Mouse (Mus musculus): ENCODE measurements at regions not wholly inside any gene's neighbourhood (a gene's known extent, or its start where the extent isn't known, plus 50 kb on each side); places are given as distances from the start of the nearest gene placed in this dataset.

DNA sequence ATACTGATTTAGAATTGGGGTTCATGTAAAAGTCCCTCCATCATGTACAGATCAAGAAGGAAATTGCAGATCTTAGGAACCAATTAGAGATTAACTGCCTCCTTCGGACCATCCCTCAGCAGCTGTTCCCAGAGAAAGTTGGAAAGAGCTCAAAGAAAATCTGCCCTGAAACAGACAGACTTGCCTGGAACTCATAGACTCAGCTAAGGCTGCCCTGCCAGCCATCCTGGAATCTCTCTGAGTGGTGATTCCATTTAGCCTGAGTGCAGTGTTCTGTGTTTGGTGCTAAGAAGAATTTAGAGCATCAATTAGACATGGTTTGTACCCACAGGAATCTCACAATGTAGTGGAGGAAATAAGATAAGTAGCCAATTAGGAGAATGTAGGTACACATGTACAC is 594.5 kb upstream of the Megf9 start:
- no peak for TF ChIP-seq CTCF (IDR thresholded peaks at IDR 0.05; ENCODE audit: control insufficient read depth, insufficient read depth, low read length)
- no peak for TF ChIP-seq POLR2A (IDR thresholded peaks at IDR 0.05; ENCODE audit: borderline replicate concordance, control insufficient read depth, low read depth, low read length)

Measured in bone marrow, adult 2 months (tissue).